Mouse (Mus musculus): ENCODE data around the gene Atg13.

The Atg13 gene

GRCm38 (mm10) chr2:91695436-91696224 lies 14.7 kb downstream of the Atg13 start:
- no peak for DNase-seq (ENCODE audit: low read depth, low spot score)

GRCm38 (mm10) chr2:91689452-91689851 lies 20.9 kb downstream of the Atg13 start:
- DNase-seq (ENCODE audit: low read depth, low spot score): no peak

- DNase-seq (ENCODE audit: low read depth, low spot score): no peak
Observed at GRCm38 (mm10) chr2:91683919-91684318, 26.5 kb downstream of the Atg13 start.

GRCm38 (mm10) chr2:91682850-91683249 lies 27.5 kb downstream of the Atg13 start:
- DNase-seq (ENCODE audit: low read depth, low spot score): peak; percentile 38

- no peak for DNase-seq (ENCODE audit: low read depth, low spot score)
Observed at GRCm38 (mm10) chr2:91676961-91677360, 33.4 kb downstream of the Atg13 start.

- DNase-seq (ENCODE audit: low read depth, low spot score): no peak
Observed at GRCm38 (mm10) chr2:91676420-91676819, 34.0 kb downstream of the Atg13 start.

GRCm38 (mm10) chr2:91674895-91675294 lies 35.5 kb downstream of the Atg13 start:
- no peak for DNase-seq (ENCODE audit: low read depth, low spot score)

GRCm38 (mm10) chr2:91673587-91673986 lies 36.8 kb downstream of the Atg13 start:
- no peak for DNase-seq (ENCODE audit: low read depth, low spot score)

GRCm38 (mm10) chr2:91670038-91670437 lies 40.3 kb downstream of the Atg13 start:
- DNase-seq (ENCODE audit: low read depth, low spot score): no peak

GRCm38 (mm10) chr2:91669326-91669725 lies 41.0 kb downstream of the Atg13 start:
- DNase-seq (ENCODE audit: low read depth, low spot score): no peak

- no peak for DNase-seq (ENCODE audit: low read depth, low spot score)
Observed at GRCm38 (mm10) chr2:91667747-91668146, 42.6 kb downstream of the Atg13 start.

- no peak for DNase-seq (ENCODE audit: low read depth, low spot score)
Observed at GRCm38 (mm10) chr2:91666386-91666910, 43.9 kb downstream of the Atg13 start.

GRCm38 (mm10) chr2:91664780-91665179 lies 45.6 kb downstream of the Atg13 start:
- DNase-seq (ENCODE audit: low read depth, low spot score): no peak

GRCm38 (mm10) chr2:91660981-91661380 lies 49.4 kb downstream of the Atg13 start:
- no peak for DNase-seq (ENCODE audit: low read depth, low spot score)

- no peak for DNase-seq (ENCODE audit: low read depth, low spot score)
Observed at GRCm38 (mm10) chr2:91659657-91660056, 50.7 kb downstream of the Atg13 start.

GRCm38 (mm10) chr2:91656774-91657173 lies 53.6 kb downstream of the Atg13 start:
- DNase-seq (ENCODE audit: low read depth, low spot score): no peak

GRCm38 (mm10) chr2:91655827-91656226 lies 54.5 kb downstream of the Atg13 start:
- no peak for DNase-seq (ENCODE audit: low read depth, low spot score)

- DNase-seq (ENCODE audit: low read depth, low spot score): no peak
Observed at GRCm38 (mm10) chr2:91655388-91655787, 55.0 kb downstream of the Atg13 start.

GRCm38 (mm10) chr2:91652863-91653262 lies 57.5 kb downstream of the Atg13 start:
- no peak for DNase-seq (ENCODE audit: low read depth, low spot score)

- DNase-seq (ENCODE audit: low read depth, low spot score): no peak
Observed at GRCm38 (mm10) chr2:91651458-91652258, 58.7 kb downstream of the Atg13 start.

GRCm38 (mm10) chr2:91650360-91650995 lies 59.9 kb downstream of the Atg13 start:
- DNase-seq (ENCODE audit: low read depth, low spot score): no peak

Data from embryo, embryonic 11.5 days (tissue).